Mouse (Mus musculus) MEL (cell line): ENCODE data around the gene Brca1.

Source experiments
- CTCF ChIP-seq, 3 experiments: IDR thresholded peaks in 2 of 3; conservative IDR thresholded peaks in 1 of 3; 2 replicates each; pipeline ENCODE4 v1.5.1; 2011 to 2012; ENCODE audit warnings: low read length in 3 of 3, low read depth in 2 of 3, mild to moderate bottlenecking in 2 of 3, improper control_type of control experiment in 1 of 3, inconsistent platforms in 1 of 3, mixed read lengths in 1 of 3, moderate library complexity in 1 of 3; ENCODE audit not compliant: control insufficient read depth in 1 of 3, insufficient read depth in 1 of 3, poor library complexity in 1 of 3, severe bottlenecking in 1 of 3
- ELF1 ChIP-seq: IDR thresholded peaks from 2 replicates; pipeline ENCODE4 v1.6.1; 2014; ENCODE audit warnings: low read depth, mild to moderate bottlenecking, inconsistent platforms, low read length, improper control_type of control experiment, moderate library complexity
- TCF12 ChIP-seq: IDR thresholded peaks from 2 replicates; pipeline ENCODE4 v1.6.1; 2014; ENCODE audit warnings: low read depth, mild to moderate bottlenecking, inconsistent platforms, low read length, improper control_type of control experiment, moderate library complexity

DNA sequence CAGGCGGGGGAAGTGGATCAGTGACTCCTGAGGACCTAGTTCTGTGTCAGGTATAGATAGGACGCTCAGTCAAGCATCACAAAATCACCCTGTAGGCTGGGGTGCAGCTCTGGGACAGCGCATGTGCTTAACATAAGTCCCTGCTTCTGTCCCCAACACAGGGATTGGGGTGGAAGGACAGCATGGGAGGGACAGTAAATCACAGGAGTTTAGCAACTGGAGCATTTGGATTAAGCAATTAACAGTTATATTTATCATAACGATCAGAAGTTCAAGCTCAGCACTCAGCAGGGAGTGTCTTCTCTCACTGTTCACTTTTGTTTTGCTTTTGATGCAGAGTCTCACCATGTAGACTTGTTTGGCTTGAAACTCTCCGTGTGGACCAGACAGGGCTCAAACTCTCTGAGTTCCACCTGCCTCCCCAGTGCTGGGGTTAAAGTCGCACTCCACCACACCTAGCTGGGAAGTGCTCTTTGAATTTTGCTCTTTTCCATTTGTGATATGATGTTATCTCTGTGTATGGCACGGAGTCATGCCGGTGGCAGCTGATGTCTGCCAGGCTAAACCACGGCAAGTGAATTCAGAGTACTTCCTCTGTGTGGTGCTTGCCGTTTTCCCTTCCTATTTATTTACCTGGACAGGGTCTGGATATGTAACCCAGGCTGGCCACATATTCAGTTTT is 99.5 kb downstream of the Brca1 start:
- TF ChIP-seq TCF12, result 0 out of 2 replicates have a peak, but pooled peaks have one; percentile 13
- no peak for TF ChIP-seq ELF1
- no peak for TF ChIP-seq CTCF (IDR thresholded peaks at IDR 0.05 in 2 of 3, conservative IDR thresholded peaks at IDR 0.05 in 1 of 3; ENCODE audit: control insufficient read depth in 1 of 3, insufficient read depth in 1 of 3, low read depth in 2 of 3, low read length in 3 of 3, poor library complexity in 1 of 3, severe bottlenecking in 1 of 3)
